Mouse (Mus musculus): Measurements from ENCODE around the gene Tespa1. TPM values are rescaled to one million over a fixed set of nuclear protein-coding genes. Genes with fewer than 3 reads are reported as not detected.
"Not testable (repeated sequence)": the region's sequence is repeated elsewhere in the genome, so short reads cannot be mapped to it uniquely, and the experiment has no call there.

The Tespa1 gene
- total RNA-seq, 2 experiments from 2014 or later, result 0.37 to 3.2 TPM

DNA sequence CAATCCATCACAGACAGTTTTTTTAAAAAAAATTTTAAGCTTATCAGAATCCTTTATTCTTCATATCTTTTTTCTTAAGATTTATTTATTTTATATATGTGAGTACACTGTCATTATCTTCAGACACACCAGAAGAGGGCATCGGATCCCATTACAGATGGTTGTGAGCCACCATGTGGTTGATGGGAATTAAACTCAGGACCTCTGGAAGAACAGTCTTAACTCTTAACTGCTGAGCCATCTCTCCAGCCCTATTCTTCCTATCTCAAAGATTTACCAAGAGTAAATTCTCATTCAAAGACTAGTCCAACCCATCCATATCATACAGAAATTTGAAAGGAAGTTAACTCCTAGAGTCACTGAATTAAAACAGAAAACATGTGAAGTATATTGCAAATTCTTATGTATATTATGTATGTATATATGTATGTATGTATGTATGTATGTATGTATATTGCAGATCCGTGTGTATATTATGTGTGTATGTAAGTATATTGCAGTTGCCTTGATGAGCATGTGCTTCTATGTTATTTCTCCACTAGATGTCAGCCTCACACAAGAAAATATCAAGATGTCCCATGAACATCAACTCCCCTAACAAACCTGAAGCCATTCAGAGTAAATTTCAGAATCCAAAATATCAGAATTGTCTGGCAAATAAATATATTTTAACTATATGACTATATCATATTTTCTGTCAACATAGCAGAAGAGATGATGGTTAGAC, 40.9 kb downstream of the Tespa1 start:
- DNase-seq, result no peak

- DNase-seq, result no peak
Measured at GRCm38 (mm10) chr10:130364766-130365165, 42.1 kb downstream of the Tespa1 start.

- no peak for DNase-seq
Measured at GRCm38 (mm10) chr10:130368384-130368783, 45.7 kb downstream of the Tespa1 start.

DNA sequence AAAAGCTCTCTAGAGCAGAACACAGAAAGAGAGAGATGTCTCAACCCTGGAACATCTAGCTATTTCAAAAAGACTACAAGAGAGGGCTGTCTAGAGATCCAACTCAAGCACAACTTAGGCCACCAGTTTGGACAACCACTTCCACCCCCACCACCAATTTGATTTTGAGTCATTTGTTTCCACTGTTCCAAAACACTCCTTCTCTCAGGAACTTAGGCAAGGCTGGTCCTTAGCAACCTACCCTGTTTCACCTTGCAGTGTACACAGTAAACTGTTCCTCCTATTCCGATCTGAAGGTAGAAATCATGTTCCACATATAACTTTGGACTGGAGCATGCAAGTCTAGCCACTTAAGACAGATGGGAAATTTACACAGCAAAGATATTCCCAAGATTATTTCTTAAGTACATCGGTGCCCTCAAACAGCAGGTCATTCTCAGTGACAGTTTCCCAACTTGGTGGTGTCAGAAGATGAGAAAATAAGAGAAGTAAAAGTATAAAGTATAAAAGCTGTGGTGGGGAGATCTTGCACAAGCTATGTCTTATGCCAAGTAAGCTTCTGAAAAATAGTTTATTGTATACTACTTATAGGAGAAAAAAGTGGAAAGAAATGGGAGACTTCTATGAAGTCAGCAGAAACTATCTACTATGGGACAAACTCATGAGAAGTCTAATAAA, 47.5 kb downstream of the Tespa1 start:
- no peak for DNase-seq

- no peak for DNase-seq
Measured at GRCm38 (mm10) chr10:130371644-130372043, 49.0 kb downstream of the Tespa1 start.

GRCm38 (mm10) chr10:130372491-130373173, 50.0 kb downstream of the Tespa1 start:
- DNase-seq, result no peak

DNA sequence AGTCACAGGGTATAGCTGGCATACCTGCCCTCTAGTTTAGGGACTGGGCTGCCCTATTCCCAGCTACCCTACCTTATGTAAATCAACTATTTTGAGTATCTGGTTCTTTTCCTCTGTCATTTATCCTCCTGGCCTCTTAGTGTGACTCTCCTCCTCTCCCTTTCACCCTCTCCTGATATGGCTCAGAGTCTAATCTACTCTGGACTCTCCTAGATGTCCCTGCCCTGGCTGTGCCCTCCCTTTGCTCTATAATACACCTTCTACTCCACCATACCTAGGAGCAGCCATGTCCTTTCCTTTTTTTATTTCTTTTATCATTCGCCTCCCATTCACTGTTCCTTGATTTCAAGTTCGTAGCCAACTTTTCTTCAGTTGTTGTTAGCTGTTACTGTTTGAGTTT, 52.5 kb downstream of the Tespa1 start:
- no peak for DNase-seq

GRCm38 (mm10) chr10:130394232-130394631, 71.6 kb downstream of the Tespa1 start, which contains the start of gene Vmn2r84:
TSS of gene Vmn2r84 (minus strand) at chr10:130394332.
- no peak for DNase-seq

DNA sequence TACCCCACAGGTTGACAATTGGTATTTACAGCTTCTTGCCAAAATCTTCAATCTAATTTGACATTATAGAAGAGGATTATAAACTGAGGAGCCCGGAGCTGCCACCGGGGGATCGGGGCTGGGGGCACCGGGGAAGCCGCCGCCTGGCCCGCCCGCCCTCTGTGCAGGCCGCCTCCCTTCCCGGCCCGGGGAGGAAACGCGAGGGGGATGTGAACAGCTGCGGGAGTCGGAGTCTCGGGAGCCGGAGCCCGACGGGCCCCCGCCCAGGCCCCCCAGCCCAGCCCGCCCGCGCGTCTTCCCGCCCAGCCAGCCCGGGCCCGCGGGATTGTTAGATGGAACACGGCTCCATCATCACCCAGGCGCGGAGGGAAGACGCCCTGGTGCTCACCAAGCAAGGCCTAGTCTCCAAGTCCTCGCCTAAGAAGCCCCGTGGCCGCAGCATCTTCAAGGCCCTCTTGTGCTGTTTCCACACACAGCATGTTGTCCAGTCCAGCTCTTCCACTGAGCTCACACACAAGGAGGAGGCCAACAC, 89.6 kb downstream of the Tespa1 start:
- DNase-seq, result not testable (repeated sequence)

Other genes with a start within 250 kb of the Tespa1 start
- gene Olfr823, start 207.5 kb upstream of the Tespa1 start, total RNA-seq (2021), result not detected
- gene Olfr824, start 192.9 kb upstream of the Tespa1 start, total RNA-seq (2021), result not detected
- gene Olfr825, start 156.1 kb upstream of the Tespa1 start, total RNA-seq (2021), result not detected
- not detected for gene Olfr826, start 138.7 kb upstream of the Tespa1 start, total RNA-seq (2021)
- not detected for gene Olfr827, start 108.5 kb upstream of the Tespa1 start, total RNA-seq (2021)
- not detected for gene Neurod4, start 42.6 kb upstream of the Tespa1 start, total RNA-seq (2021)
- not detected for gene Vmn2r84, start 71.5 kb downstream of the Tespa1 start, total RNA-seq (2021)
- not detected for gene Vmn2r85, start 106.8 kb downstream of the Tespa1 start, total RNA-seq (2021)
- gene Vmn2r86, start 133.2 kb downstream of the Tespa1 start, total RNA-seq (2021), result not detected
- not detected for gene Vmn2r87, start 174.5 kb downstream of the Tespa1 start, total RNA-seq (2021)

All from heart, adult 18-20 months (tissue).